Mouse (Mus musculus): ENCODE data around the gene Ascc2.
"Not testable (repeated sequence)": the region's sequence is repeated elsewhere in the genome, so short reads cannot be mapped to it uniquely, and the experiment has no call there.

Gene Ascc2

DNA sequence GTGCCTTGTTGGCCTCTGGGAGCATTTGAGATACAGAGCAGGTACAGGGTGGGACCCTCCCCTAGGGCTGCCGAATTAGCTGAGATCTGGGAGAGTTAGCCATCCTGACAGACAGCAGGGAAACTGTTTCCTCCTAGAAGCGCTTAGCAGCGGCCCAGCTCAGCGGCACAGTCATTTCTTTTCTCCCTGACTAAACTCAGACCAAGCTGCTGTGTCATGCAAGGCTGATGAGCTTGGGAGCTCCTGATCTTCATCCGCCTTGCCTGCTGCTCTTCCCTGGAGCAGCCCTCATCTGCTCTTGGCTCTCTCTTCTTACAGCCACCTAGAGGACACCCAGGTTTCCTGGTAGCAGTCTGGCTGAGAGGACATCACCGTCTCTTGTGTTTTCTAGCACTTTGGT is 46.6 kb downstream of the Ascc2 start:
- DNase-seq (ENCODE audit: low read depth, low spot score): no peak

DNA sequence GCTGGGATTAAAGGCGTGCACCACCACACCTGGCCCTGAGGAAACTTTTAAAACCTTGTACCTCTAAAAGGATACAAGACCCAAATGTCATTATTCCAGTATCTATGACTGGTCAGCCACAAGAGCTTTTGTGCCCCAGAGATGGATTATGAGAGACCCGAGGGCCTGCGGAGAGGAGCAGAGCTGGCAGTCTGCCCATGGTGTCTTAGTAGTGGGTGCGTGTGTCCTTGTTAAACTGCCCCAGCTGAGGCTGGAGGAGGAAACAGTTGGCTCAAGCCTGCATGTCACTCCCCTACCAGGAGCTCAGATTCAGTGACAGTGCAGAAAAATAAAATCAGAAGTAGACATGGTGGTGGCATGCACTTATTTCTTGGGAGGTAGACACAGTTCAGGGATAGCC is 47.5 kb downstream of the Ascc2 start:
- DNase-seq (ENCODE audit: low read depth, low spot score): no peak

DNA sequence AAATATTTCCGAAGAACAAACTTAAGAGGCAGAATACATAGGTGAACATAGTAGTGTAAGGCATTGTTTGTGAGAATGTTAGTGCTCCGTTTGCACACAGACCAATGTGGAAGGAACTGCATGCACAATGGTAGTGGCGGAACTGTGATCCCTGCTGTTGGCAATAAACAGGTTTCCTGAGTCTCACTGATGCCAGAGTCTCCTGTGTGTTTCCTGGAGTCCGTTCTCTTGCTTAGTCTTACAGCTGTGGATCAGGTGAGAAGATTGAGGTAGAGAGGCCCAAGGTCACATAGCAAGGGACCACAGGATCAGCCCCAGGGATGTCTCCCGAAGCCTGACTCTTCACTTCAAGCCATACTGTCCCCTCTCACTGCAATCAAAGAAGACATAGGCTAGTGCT is 48.0 kb downstream of the Ascc2 start:
- DNase-seq (ENCODE audit: low read depth, low spot score): no peak

DNA sequence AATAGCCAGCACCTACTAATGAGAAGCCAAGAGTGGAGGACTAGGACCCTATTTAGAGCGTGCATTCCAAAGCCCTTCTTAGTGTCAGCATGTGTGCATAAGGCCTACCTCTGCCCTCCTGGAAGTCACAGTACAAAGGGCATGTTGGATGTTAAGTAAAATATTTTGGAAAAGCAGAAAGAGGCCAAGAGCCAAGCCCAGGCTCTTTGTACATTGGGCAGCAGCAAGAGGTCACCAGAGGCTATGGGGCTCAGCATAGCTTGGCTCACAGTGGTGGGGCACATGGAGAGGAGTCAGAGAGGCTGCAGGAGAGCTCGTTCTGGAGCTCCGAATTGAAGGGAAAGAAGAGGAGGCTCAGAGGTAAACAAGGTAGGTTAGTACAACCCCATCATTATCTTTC is 49.5 kb downstream of the Ascc2 start:
- no peak for DNase-seq (ENCODE audit: low read depth, low spot score)

DNA sequence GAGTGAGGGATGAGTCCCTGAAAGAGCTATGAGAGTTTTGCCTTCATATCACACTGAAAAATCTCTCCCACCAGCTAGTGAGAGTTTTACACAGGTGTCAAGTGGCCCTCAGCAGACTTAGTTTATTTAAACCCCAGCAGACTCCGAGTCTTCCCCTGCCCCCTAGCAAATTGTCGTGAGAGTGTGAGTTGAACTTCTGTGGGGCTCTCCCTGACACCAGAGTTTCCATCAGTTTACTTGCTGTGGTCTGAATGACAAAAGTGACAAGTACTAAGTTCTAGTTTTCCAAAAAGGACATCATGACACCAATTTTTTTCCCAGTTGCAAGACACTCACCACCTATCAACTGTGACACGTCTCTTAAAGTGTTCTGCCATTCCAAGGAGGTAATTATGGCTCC is 50.3 kb downstream of the Ascc2 start:
- DNase-seq (ENCODE audit: low read depth, low spot score): no peak

DNA sequence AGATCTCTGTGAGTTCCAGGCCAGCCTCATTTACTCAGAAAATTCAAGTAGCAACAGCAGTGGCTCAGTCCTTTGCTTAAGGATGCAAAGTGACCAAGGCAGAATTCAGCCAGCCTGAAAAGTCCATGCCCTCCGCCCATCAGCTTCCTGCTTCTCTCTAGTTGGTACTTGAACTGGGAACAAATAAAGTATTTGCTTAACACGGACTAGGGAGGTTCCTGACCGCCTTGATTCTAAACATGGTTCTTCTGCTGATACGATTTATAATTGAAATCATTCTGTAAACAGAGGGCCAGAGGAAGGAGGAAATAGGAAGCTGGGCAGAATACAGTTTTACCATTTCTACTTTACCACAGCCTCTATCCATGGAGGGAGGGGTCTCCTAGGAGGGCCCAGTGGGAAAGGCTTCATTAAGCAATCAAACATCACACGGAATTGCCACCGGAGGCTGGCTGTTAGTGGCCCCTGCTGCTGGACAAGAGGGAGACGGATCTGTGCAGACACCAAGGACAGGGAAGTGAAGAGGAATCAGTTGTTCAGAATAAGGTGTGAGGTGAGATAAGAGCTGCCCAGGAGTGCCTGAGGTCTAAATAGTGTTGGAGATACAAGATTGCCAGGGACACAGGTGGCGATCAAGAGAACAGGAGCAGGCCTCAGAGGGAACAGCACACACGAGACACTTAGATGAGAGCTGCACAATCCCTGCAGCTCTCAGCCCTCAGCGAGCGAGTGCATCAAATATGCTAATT is 51.3 kb downstream of the Ascc2 start:
- no peak for DNase-seq (ENCODE audit: low read depth, low spot score)

DNA sequence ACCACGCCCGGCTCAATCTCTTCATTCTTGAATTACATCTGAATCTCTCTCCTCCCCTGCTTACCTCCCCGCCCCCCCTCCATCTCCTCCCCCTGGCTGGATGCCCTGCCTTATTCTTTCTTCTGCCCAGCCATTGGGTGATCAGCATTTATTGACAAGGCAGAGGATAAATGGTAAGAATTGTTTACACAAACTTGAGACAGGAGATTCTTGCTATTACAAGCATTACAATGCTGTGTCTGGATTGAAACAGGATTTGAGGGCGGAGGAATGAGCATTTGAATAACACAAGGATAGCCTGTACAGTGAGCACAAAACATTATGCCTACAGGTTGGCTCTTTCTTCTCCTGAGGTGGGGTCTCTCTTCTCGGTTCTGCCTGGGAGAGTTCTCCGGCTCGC is 52.8 kb downstream of the Ascc2 start:
- DNase-seq (ENCODE audit: low read depth, low spot score): no peak

DNA sequence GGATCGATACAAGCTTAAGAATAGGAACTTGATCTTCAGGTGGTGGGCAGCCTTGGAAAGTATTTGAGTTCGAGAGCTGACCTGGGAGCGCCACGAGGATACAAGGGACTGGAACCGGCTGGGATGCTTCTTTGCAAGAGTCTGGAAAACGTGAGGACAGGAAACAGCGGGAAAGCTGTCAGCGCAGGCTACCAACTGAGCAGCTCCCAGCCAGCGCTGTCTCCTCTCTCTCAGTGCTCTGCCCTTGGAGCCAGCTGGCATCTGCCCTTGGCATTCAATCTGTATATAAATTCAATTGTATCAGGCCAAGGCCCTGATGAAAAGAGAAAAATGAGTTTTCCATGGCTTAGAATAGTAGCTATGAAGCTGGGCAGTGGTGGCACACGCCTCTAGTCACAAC is 53.7 kb downstream of the Ascc2 start:
- DNase-seq (ENCODE audit: low read depth, low spot score): no peak

DNA sequence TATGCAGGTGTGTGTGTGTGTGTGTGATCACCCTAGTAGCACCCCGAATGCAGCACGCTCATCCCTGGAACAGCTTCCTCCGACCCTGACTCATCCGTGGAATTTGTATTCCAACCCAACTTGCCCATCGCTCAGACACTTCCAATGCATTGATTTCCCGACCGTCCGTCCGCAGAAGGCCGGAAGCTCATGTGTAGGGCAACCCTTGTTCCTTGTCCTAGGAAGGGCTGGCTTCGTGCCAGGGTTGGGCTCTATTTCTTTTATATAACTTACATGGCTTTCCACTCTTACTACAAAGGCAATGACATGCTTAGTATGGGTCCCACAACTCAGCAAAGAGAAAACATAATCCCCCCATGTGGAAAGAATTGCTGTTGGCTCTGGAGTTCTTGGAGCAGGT is 54.6 kb downstream of the Ascc2 start:
- no peak for DNase-seq (ENCODE audit: low read depth, low spot score)

DNA sequence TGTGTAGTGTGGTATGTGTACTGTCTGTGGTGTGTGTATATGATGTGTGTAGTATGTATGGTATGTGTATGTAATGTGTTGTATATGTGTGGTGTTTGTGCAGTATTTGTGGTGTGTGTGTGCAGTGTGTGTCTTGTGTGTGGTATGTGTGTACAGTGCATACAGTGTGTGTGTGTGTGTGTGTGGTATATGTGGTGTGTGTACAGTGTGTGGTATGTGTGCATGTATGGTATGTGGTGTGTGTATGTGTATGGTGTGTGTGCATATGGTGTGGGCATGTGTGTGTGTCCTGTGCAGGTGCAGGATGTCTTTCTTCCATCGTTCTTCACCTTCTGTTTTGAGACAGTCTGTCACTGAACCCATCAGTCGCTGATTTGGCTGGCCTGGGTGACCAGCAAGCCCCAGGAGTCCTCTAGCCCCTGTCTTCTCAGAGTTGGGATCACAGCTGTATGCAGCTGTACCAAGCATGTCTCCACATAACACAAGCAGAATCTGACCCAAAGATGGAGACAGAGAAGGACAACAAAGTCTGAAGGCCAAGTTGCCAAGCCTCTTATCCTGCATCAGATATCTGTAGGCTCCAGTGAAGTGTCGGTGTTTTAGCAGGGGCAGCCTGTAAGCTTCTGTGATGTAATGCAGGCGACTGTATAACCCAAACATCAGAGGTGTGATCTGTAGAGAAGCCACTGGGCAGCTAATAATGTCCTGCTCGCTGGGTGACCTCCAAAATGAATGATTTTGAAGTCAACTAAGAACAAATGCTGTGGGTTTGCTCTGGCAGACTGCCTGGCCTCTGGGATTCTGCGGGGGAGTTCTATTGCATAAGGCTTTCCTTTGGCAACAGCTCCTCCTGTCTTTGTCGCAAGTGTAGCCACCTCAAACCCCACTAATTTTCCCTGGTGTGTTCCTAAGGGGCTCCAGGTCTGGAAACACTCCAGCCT is 59.8 kb downstream of the Ascc2 start:
- DNase-seq (ENCODE audit: low read depth, low spot score): no peak

DNA sequence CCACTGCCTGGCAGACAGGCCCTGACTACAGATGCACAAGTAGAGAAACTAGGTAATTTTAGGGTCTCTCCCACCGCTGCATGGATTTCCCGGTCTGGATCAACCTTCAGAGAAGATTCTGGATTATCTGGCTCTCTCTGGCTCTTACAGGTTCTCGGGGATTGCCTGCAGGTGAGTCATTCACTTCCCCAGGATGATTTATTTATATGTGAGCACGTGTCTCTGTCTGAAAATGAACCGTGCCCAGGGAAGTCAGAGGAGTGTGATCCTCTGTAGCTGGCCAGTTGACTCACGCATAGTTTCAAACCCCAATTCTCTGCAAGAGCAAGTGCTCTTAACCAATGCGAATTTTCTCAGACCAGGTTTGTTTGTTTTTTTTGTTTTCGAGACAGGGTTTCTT is 63.2 kb downstream of the Ascc2 start:
- DNase-seq (ENCODE audit: low read depth, low spot score): no peak

DNA sequence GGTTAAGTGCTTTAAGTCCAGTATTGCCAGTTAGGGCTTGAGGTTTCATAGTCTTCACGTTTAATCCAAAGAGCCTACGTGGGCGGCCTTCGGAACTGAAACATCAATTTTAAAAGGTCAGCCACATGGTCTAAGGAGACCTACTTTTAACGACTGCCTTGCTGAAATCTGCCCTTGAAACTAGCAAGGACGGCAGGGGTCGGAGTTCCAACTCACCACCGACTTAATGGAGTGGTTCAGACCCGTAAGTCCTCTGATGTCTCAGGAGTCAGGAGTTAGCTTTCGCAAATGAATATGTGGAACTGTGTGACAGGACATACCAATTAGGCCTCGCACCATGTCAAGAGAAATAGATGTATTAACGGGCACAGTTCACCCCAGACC is 66.1 kb downstream of the Ascc2 start:
- no peak for DNase-seq (ENCODE audit: low read depth, low spot score)

DNA sequence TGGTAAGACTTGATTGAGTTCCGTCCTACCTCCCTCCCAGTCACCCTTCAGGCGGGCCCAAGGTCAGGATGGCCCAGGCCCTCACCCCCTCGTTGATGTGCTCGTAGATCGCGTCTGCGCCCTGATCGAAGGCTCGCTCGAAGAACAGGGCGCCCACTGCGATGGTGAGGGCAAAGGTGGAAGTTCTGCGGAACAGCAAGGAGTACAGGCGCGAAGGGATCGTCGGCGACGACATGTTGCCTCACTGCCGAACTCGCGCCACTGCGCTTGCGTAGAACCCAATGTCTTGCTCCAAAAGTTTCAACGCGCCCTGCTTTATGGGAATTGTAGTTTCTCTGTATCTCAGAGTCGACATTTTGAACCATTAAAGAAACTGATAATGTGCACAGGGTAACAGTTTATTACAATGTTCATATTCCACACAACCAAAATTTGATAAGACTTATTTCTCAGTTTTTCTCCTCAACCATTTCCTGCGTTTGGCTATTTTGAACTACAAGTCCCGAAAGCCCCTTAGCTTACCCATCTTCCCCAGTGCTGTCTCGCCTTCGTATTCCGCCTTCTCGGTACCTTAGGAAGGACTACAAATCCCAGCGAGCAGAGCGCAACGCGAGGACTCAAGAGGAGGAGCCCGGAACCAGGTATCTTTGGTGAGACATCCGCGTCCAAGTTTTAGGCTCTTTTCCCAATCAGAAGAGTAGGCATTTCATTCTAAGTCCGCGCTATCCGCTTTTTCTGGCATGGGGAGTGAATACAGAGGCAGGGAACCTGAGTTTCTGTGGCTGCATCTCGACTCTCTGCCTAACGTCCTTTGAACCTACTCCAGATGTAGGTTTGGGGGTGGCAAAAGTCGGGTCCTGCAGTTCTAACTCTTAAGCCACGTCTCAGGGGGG is 66.8 kb downstream of the Ascc2 start, which contains the start of the genes Uqcr10 and Zmat5:
Gene Uqcr10, minus strand, starts transcription at position 271 of the 893 bp plus-strand sequence.
Gene Zmat5, plus strand, starts transcription at position 607 of the 893 bp plus-strand sequence.
- DNase-seq (ENCODE audit: low read depth, low spot score): peak; percentile 95

DNA sequence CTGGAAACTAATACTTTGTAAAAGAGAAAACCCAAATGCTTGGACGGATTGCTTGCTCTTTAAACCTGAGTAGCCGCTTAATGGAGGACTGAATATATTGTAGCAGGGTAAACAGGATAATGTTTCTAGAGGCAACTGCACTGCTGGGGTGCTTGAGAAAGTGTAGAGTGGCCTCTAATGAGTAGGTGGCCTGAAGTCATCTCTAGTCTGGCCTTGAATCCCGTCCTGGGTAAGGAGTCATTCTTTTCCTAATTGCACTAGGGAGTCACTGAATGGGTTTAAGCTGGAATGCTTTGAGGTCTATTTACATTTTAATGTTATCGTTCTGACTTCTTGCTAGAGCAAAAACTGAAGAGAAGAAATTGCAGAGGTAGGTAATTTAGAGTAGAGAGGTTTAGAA is 67.6 kb downstream of the Ascc2 start:
- no peak for DNase-seq (ENCODE audit: low read depth, low spot score)

DNA sequence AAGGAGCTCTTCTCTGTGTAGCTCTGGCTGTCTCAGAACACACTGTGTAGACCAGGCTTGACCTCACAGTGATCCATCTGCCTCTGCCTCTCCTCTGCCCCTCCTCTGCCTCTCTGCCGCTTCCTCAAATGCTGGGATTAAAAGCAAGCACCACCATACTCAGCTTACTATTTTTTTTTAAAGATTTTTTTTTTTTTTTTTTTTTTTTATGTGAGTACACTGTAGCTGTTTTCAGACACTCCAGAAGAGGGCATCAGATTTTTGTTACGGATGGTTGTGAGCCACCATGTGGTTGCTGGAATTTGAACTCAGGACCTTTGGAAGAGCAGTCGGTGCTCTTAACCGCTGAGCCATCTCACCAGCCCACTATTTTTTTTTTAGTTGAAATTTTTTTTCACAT is 72.6 kb downstream of the Ascc2 start:
- not testable (repeated sequence) for DNase-seq (ENCODE audit: low read depth, low spot score)

DNA sequence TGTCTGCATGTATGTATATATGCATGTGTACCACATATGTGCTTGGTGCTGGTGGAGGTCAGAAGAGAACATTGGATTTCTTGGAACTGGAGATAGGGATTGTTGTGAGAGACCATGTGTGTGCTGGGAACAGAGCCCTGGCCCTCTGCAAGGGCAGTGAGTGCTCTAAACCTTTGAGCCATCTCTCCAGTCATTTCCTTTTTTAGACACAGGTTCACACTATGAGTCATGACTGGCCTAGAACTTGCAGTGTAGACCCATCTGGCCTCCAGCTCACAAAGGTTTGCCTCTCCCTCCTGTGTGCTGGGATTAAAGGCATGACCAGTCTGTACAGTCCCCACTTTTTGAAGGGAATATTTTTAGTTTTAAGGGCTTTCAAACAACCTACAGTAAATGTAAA is 75.3 kb downstream of the Ascc2 start:
- DNase-seq (ENCODE audit: low read depth, low spot score): no peak

DNA sequence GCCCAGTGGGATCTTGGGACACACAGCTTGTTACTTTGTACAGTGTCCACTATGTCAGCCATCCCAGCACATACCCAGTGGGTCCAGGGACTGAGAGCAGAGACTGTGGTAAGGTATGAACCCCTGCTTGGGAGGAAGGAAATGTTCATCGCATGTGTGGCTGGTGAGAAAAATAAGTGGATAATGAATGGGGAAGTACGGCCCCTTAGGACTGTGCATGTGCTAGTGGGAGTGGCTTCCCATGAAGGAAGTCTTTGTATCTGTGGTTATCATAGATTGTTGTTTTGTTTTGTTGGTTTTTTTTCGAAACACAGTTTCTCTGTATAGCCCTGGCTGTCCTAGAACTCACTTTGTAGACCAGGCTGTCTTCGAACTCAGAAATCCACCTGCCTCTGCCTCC is 77.2 kb downstream of the Ascc2 start:
- no peak for DNase-seq (ENCODE audit: low read depth, low spot score)

DNA sequence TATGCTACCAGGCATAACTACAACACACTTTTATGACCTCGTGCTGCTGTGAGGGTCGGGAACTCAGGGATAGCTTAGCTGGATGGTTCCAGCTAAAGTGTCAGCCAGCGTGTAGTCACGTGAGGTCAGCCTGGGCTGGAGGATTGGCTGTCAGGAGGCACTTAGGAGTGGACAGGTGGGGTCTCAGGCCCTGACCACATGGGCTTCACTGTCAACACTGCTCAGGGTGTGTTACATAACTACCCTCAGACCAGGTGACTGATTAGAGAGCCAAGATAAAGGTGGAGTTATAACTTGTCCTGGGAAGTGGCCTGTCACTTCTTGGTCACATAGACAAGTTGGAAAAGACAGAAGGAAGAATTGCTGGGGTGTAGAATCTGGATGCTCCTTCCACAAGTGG is 78.0 kb downstream of the Ascc2 start:
- DNase-seq (ENCODE audit: low read depth, low spot score): no peak

DNA sequence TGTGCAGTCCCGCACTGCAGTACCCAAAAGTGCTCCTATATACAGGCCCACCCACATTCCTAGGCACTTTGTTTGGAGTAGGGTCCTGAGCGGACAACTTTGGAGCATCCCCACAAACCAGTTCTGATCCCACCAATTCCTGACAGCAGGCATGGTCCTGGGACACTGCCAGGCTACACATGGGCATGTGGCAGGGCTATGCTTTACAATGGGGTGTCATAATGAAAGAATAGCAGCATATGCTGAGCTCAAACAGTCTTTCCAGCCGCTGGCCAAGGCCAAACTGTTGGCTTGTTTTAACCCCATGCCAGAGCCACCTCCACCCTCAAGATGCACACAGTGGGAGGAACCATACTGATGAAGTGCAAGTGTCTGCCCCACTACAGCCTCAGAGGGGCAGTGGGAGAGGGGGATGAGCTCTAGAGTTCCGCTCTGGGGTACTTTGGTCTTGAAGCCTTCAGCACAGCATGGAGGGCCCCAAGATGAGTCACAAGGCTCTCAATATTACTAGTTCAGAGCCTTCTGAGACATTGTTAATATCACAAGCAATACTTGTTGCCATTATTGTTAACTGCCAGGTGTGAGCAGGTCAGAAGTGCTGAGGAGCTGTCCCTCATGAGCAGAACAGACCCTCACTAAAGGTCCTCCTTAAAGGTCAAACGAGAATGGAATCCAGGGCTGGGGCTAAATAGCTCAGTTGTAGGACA is 79.1 kb downstream of the Ascc2 start:
- no peak for DNase-seq (ENCODE audit: low read depth, low spot score)

DNA sequence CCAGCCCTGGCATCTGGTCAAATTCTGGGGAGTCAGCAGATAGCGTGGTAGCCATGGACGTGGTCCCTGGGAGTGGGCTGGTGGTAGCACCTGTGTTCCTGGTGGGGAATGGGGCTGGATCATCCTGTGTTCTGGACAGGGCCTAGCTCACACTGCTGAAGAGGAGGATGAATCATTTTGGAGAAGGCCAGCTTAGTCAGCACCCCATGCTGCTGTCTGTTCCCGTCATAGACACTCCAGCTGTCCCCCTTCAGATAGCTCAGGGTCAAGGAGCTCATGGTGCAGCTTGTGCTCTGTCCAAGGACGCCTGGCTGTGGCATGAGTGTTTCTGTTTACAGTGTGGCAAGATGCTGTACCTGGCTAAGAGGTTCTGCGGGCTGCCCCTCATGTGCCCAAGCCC is 81.0 kb downstream of the Ascc2 start:
- DNase-seq (ENCODE audit: low read depth, low spot score): no peak

DNA sequence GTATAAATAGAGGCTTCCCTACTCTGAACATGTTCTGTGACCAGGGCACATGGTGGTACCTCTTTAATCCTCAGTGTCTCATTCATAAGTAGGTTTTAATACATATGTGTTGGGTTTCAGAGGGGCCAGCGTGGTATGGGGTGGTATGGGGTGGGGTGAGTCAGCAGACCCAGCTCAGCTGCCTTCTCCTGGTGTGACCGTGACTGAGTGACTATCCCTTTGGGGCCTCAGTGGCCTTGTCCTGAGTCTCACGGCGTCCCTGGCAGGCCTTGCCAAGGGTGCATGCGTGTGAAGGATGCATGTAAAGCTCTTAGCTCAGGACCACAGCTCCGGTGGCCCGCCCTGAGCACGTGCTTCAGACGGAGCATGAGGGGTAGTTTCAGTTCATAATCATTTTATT is 82.4 kb downstream of the Ascc2 start:
- no peak for DNase-seq (ENCODE audit: low read depth, low spot score)
